Mouse (Mus musculus): Measurements from ENCODE around the gene Dnmt3c. TPM values are rescaled to one million over a fixed set of nuclear protein-coding genes. Genes with fewer than 3 reads are reported as not detected.

Dnmt3c gene
- not detected in 4 replicates for total RNA-seq (2023)

GRCm38 (mm10) chr2:153696352-153696751 is at the start of gene Dnmt3c:
Dnmt3c (plus strand) TSS chr2:153696652.

GRCm38 (mm10) chr2:153649298-153650013 is 47.0 kb upstream of the Dnmt3c start, which contains the start of gene Dnmt3b:
Dnmt3b (plus strand) TSS chr2:153649450.

GRCm38 (mm10) chr2:153740500-153741436 is 44.3 kb downstream of the Dnmt3c start, which contains the start of gene Mapre1:
Mapre1 (plus strand) TSS chr2:153741274.

Other genes with a start within 250 kb of the Dnmt3c start
- gene 4930404H24Rik, start 203.9 kb upstream of the Dnmt3c start, total RNA-seq (2023) = not detected in 4 replicates
- gene Nol4l, start 166.7 kb upstream of the Dnmt3c start, total RNA-seq (2023) = 0.30 to 0.91 TPM (median 0.76 TPM) in 4 replicates
- gene Commd7, start 63.9 kb upstream of the Dnmt3c start, total RNA-seq (2023) = 31.9 to 35.9 TPM (median 35.7 TPM) in 4 replicates
- 6.9 to 8.7 TPM (median 8.3 TPM) in 4 replicates for gene Dnmt3b, start 47.2 kb upstream of the Dnmt3c start, total RNA-seq (2023)
- 148 to 157 TPM (median 152 TPM) in 4 replicates for gene Mapre1, start 44.6 kb downstream of the Dnmt3c start, total RNA-seq (2023)
- 1.0 to 1.3 TPM (median 1.2 TPM) in 4 replicates for gene Efcab8, start 83.3 kb downstream of the Dnmt3c start, total RNA-seq (2023)
- not detected in 4 replicates for gene Sun5, start 174.4 kb downstream of the Dnmt3c start, total RNA-seq (2023)
- gene Bpifb2, start 178.4 kb downstream of the Dnmt3c start, total RNA-seq (2023) = not detected in 4 replicates
- not detected in 4 replicates for gene Bpifb6, start 203.7 kb downstream of the Dnmt3c start, total RNA-seq (2023)
- not detected in 4 replicates for gene Bpifb3, start 221.6 kb downstream of the Dnmt3c start, total RNA-seq (2023)
- gene Bpifb4, start 241.6 kb downstream of the Dnmt3c start, total RNA-seq (2023) = not detected in 4 replicates